Mouse (Mus musculus): Measurements from ENCODE around the gene Sez6l2.

DNA sequence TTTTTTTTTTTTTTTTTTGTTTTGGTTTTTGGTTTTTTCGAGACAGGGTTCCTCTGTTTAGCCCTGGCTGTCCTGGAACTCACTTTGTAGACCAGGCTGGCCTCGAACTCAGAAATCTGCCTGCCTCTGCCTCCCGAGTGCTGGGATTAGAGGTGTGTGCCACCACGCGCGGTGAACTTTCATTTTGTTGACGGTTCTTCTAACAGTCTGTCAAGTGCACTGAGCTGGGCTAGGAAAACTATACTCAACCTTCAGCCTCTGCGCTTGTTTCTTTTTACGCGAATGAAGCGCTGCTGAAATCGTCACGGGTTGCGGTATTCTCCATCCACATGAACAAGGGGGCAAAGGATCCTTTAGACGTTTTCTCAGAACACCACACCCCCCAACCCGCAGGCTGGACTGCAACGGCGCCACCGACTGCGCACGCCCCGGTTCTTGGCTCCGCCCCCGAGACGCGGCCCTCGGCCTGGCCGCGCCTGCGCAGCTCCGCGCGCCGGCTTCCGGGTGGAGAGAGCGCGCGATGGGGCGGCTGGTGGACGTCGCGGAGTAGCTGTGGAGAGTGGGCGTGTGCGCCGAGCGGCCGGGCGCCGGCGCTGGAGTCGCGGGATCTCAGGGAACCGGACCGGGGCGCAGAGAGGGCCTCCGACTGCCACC, 21.9 kb upstream of the Sez6l2 start, which contains the start of gene Kctd13:
- TF ChIP-seq CTCF (IDR thresholded peaks at IDR 0.05; ENCODE audit: insufficient read depth, low read depth, low read length) (no peak), POLR2A (IDR thresholded peaks at IDR 0.05; ENCODE audit: insufficient read depth, low read depth, low read length) (peak; percentile 80)
